Mouse (Mus musculus) adrenal gland, postnatal 25 days (tissue): ENCODE measurements around the gene Btc. TPM values are rescaled to one million over a fixed set of nuclear protein-coding genes. Genes with fewer than 3 reads are reported as not detected.

Experiments
- DNase-seq: peaks from one replicate; pipeline ENCODE4 v3.0.0; 2021; ENCODE audit warnings: mixed read lengths
- long read RNA-seq: library from polyadenylated mRNA; stranded (forward); transcript quantifications from one replicate; pipeline ENCODE4 v2.0.0, GENCODE M21; 2021
- total RNA-seq: library from RNA; stranded (reverse); gene quantifications from 2 replicates; pipeline ENCODE4 v1.2.3, GENCODE M21; 2021

Btc gene
- 1.1 TPM in 1 of 2 replicates, not detected in the other for total RNA-seq
- long read RNA-seq, partial matches to known transcripts = 0 of 5 reads
- long read RNA-seq, other reads (novel, unspliced or antisense) = 3 of 5 reads

GRCm38 (mm10) chr5:91402339-91403211, at the start of gene Btc:
Gene Btc, minus strand, starts transcription at chr5:91402994.
- peak; percentile 66 for DNase-seq

- DNase-seq = no peak
Observed at GRCm38 (mm10) chr5:91444981-91445517, 42.3 kb upstream of the Btc start.

- no peak for DNase-seq
Observed at GRCm38 (mm10) chr5:91436563-91436962, 33.8 kb upstream of the Btc start.

- no peak for DNase-seq
Observed at GRCm38 (mm10) chr5:91434723-91435658, 32.2 kb upstream of the Btc start.

- no peak for DNase-seq
Observed at GRCm38 (mm10) chr5:91428547-91428946, 25.8 kb upstream of the Btc start.

- no peak for DNase-seq
Observed at GRCm38 (mm10) chr5:91413814-91414213, 11.0 kb upstream of the Btc start.

GRCm38 (mm10) chr5:91404263-91404662, 1.5 kb upstream of the Btc start:
- no peak for DNase-seq

- DNase-seq = no peak
Observed at GRCm38 (mm10) chr5:91403281-91403680, 487 bp upstream of the Btc start.

GRCm38 (mm10) chr5:91400493-91401096, 2.2 kb downstream of the Btc start:
- no peak for DNase-seq

- no peak for DNase-seq
Observed at GRCm38 (mm10) chr5:91375467-91375866, 27.3 kb downstream of the Btc start.

- no peak for DNase-seq
Observed at GRCm38 (mm10) chr5:91368061-91368565, 34.7 kb downstream of the Btc start.

GRCm38 (mm10) chr5:91366925-91367324, 35.9 kb downstream of the Btc start:
- no peak for DNase-seq

GRCm38 (mm10) chr5:91363274-91363991, 39.4 kb downstream of the Btc start:
- no peak for DNase-seq

GRCm38 (mm10) chr5:91352645-91353044, 50.1 kb downstream of the Btc start:
- DNase-seq = no peak

GRCm38 (mm10) chr5:91345681-91346080, 57.1 kb downstream of the Btc start:
- DNase-seq = no peak

GRCm38 (mm10) chr5:91345064-91345463, 57.7 kb downstream of the Btc start:
- no peak for DNase-seq

- DNase-seq = no peak
Observed at GRCm38 (mm10) chr5:91341981-91342760, 60.6 kb downstream of the Btc start.

- no peak for DNase-seq
Observed at GRCm38 (mm10) chr5:91334227-91334626, 68.6 kb downstream of the Btc start.

- no peak for DNase-seq
Observed at GRCm38 (mm10) chr5:91332079-91332865, 70.5 kb downstream of the Btc start.
